Mouse (Mus musculus) Patski (cell line): Measurements from ENCODE around the gene Sptbn1. TPM values are rescaled to one million over a fixed set of nuclear protein-coding genes. Genes with fewer than 3 reads are reported as not detected.
A peak's percentile ranks its signal among the peaks of the same experiment; 100 is the strongest.

Experiments
- ATAC-seq: fragments of 100-300 bp; one replicate; pipeline ENCODE4 v1.8.0; 2021
- CTCF ChIA-PET: fragments of 350-600 bp; sonication (Branson Sonifier 250); formaldehyde crosslinking; loops from one replicate; lab custom pipeline; 2022; ENCODE audit warnings: inconsistent platforms; lab: Charles Lee
- POLR2A ChIA-PET: fragments of 350-600 bp; sonication (Branson Sonifier 250); formaldehyde crosslinking; loops from one replicate; lab custom pipeline; 2022; ENCODE audit warnings: antibody characterized with exemption, inconsistent platforms; lab: Charles Lee
- DNase-seq: peaks from one replicate; pipeline ENCODE4 v3.0.0-alpha.2; 2011; ENCODE audit warnings: low read depth, low spot score
- H3K27me3 ChIP-seq: fragments of 371-371 bp; one replicate; pipeline ENCODE4 v1.5.1; 2021
- CTCF ChIP-seq: fragments of 100-300 bp; IDR thresholded peaks from one replicate; pipeline ENCODE4 v1.5.1; 2021
- in situ Hi-C: fragments of 300-500 bp; cut with MboI; formaldehyde crosslinking; loops from 3 replicates; pipeline ENCODE4 v1.11.1; 2018; ENCODE audit warnings: low pct_unique_long_range_greater_than_20kb, mixed read lengths
- polyA plus RNA-seq: library from polyadenylated mRNA; unstranded; gene quantifications from one replicate; pipeline ENCODE4 v1.2.3, GENCODE M21; 2021

Sptbn1 gene
- 151 TPM for polyA plus RNA-seq

DNA sequence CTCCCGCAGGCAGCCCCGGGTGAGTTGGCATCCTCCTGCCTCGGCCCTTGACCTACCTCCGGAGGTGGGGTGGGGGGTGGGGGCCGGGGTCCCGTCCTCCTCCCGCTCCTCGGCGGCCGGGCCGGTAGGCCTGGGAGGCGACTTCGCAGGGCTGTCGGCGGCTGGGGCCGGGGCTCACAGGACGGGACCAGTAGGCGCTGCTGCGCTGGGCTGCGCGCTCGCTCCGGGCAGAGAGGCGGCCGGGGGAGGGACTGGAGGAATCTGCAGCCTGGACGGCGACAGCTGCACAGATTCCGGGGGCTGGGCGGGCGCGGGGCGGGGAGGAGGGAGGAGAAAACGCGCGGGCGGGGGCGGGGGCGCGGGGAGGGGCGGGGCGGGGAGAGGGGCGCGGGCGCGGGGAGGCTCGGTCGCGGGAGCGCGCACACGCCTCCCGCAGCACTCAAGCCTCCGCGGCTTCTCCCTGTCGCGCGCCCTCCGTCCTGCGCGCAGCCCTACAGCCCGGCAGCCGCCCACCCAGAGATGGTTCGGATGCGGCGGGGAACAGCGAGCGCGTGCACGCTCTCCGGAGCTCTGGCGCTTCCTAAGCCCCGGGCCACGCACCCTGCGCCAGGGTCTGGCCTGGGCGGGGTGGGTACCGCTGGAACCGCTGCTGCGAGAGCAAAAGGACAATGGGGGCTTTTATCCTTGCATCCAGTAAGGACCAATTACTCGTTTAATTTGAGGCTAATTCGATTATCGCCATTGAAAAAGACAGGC is at the start of gene Sptbn1:
TSS of gene Sptbn1 (minus strand) at position 284 of the 756 bp plus-strand sequence.
- DNase-seq (no peak), ATAC-seq (peak; percentile 91)
- in situ Hi-C loops: no loop called here
- ChIA-PET POLR2A (interaction anchor here (1.4 kb wide), 1 partner anchor 21 kb away, joined by 4 read pairs; no protein-coding TSS in a partner anchor), CTCF (interaction anchor here (1.0 to 2.1 kb wide), 2 partner anchors 30 to 61 kb away, joined by 3 to 4 read pairs; no protein-coding TSS in a partner anchor)
- no peak for TF ChIP-seq CTCF
- H3K27me3 ChIP-seq: no peaks in the 10 kb centered on the region

DNA sequence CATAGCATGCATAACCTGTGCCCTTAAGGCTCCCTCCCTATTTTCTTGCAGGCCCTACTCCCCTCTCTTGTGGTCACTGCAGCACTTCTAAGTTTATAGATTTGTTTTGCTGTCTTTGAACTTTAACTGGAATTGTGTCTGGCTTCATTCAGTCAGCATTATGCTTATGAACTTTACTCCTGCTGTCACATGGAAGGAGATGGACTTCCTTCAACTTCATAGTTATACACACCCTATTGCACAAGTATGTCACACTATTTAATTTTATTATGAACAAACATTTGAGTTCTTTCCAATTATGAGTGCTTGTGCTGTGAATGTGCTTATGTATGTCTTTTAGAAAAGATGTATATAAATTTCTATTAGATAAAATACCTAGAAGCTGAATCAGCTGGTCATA is 26.3 kb upstream of the Sptbn1 start:
- in situ Hi-C loops: no loop called here
- ATAC-seq (no peak), DNase-seq (no peak)
- H3K27me3 ChIP-seq: no peaks in the 10 kb centered on the region
- CTCF ChIA-PET: no interaction called here
- TF ChIP-seq CTCF: no peak
- POLR2A ChIA-PET: interaction anchor here (0.6 kb wide), 1 partner anchor 25 kb away, joined by 6 read pairs; no protein-coding TSS in a partner anchor

DNA sequence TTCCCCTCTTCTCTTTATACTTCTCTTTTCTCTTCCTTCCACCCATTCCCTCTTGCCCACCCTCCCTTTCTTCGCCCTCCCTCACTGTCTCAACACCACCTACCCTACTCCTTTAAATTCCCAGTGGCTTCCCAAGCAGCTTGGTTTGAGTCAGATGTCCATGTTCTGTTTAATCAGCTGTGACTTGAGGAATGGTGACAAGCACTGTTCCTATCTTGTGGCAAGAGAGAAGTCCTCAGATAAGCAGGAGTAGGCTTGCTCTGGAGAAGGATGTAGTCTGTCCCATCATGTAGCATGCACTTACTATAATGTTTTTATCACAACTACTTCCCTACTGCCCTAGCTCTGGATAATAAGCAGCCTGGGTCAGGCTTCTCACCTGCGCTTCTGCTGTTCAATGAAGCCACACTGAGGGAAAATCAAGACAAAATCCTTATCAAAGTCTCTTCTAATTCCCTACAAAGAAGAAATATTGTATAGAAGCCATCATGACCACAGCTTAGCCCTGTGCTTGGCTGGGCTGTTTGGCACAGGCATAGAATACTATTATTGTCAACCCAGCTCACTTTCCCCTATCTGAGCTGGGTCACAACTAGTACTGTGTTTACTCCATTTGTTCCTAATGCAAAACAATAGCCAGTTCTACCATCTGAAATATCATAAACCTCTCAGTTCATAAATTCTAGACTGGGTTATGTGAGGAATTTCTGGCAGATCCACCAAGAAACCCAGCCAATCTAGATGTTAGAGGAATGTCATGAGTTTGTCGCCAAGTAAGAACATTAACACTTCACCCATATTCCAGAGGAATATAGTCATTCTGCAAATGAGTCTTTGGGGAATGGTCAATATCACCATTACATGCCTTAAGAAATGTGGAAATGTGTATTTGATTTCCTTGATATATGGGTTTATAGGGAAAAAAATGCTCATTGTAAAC is 24.5 kb upstream of the Sptbn1 start:
- no peak for ATAC-seq
- ChIA-PET POLR2A (no interaction called here), CTCF (no interaction called here)
- no peak for TF ChIP-seq CTCF
- H3K27me3 ChIP-seq: no peaks in the 10 kb centered on the region
- in situ Hi-C loops: no loop called here
- no peak for DNase-seq

DNA sequence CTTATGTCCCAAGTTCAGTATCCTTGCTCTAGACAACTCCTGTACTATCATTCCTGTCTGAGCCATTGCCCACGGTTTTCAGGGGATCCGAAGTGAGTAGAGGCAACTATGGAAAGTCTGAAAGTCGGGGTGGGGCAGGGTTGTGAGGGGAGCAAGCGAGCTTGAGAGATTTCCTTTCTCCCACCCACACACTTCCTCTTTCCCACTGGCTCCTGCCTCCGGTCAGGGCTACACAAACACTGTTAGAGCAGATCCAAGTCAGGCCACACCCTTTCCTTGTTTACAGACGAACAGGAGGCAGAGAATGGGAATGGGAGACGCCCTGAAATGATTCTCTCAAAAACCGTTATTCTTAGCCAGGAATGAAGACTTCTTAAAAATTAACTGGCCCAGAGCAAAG is 23.2 kb upstream of the Sptbn1 start:
- H3K27me3 ChIP-seq: no peaks in the 10 kb centered on the region
- CTCF ChIA-PET: no interaction called here
- TF ChIP-seq CTCF: no peak
- DNase-seq: no peak
- POLR2A ChIA-PET: no interaction called here
- ATAC-seq: no peak
- in situ Hi-C loops: no loop called here

DNA sequence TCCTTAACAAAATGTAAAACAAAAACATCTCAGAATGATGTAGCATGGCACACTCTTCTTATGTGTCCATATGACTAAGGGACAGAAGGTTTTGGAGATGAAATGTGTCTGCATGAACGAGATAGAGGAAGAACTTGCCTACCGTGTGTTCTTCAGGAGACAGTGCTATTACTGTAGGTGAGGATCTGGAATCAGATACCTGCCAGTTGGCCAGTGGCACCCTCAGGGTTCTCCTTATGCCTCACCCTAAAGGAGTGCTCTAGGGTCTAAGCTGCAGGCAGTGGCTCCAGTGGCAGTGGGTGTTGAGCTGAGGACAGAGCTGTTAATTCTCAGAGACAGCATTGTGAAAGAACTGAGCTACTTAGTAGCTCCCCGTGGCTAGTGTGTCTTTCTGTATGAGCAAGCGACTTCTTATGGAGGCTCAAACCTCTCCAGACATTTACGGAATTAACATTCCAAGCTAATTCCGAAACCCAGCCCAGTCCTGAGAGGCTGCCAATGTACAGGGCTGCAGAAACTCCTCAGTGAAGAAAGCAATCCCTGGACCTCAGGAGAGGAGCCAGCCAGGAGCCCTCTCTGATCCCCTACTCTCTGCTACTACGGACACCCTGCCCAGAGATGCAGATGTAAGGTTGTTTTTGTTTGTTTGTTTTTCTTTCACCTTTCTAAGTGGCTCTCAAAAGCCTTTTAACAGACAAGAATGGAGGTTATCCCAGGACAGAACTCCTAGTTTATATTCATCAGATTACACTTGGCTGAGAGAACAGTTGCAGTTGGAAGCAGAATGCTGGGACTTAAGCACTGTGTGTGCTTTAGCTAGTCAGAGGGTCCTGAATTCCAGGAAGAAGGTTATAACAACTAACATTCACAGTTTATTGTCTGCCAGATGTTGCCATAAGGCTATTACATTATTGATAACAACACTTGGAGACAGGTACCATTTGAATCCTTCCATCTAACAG is 21.8 kb upstream of the Sptbn1 start:
- ChIA-PET CTCF (no interaction called here), POLR2A (interaction anchor here (1.6 kb wide), 1 partner anchor 21 kb away, joined by 4 read pairs; the partner anchor contains the start of gene Sptbn1)
- no peak for DNase-seq
- ATAC-seq: no peak
- TF ChIP-seq CTCF: no peak
- in situ Hi-C loops: no loop called here
- no peaks in the 10 kb centered on the region for H3K27me3 ChIP-seq

DNA sequence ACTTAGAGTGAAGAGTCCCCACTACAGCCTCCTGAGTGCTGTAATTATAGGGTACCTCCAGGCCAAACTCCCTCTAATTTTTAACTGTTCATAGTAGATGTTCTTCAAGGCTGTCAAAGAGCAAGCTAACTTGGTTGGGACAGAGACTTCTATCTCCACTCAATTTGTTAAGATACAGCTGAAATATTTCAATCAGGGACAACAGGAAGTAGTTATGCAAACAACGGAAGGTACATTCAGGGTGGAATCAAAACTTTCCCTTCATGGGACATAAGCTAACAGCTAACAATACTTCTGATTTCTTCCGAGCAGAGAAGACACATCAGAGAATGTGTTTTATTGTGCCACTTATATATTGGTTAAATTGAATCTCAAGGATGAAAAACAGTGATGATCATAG is 20.1 kb upstream of the Sptbn1 start:
- ChIA-PET POLR2A (interaction anchor here (1.6 kb wide), 1 partner anchor 20 kb away, joined by 4 read pairs; the partner anchor contains the start of gene Sptbn1), CTCF (no interaction called here)
- H3K27me3 ChIP-seq: no peaks in the 10 kb centered on the region
- TF ChIP-seq CTCF: no peak
- in situ Hi-C loops: no loop called here
- ATAC-seq (no peak), DNase-seq (no peak)

DNA sequence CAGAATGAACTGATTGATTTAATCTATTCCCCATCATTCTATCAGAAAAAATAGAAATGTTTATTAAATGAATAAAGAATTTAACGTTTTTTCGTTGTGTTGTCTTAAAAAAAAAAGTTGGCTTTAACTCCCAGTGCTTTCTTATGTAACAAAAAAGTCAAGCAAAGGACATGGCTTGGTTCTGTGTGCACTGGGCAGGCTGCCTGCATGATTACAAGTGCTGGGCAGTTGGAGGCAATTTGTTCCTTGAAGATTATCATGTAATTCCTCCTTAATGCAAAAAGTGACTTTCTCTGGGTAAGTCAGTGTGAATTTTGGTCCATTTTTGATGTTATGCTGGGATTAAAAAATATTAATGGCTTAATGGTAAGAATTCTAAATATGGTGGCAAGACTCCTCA is 15.7 kb upstream of the Sptbn1 start:
- in situ Hi-C loops: no loop called here
- DNase-seq (no peak), ATAC-seq (no peak)
- TF ChIP-seq CTCF: no peak
- POLR2A ChIA-PET: no interaction called here
- no peaks in the 10 kb centered on the region for H3K27me3 ChIP-seq
- CTCF ChIA-PET: no interaction called here

DNA sequence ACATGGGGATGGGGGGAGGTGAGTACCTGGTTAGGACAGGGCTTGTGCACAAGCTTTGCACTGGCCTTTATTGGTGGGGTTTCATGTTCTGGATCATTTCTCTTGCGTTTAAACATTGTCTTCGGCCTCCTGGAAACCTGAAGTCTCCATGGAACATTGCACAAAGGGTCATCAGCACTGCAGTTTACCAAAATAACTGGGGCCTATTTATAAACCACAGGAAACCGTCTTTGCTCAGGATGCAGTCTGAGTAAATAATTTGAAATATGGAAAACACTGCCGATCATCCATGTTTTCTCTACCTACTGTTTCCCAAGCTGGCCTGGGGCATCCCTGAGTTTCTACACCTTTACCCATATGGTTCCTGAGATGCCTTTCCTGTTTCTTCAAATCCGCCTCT is 13.1 kb upstream of the Sptbn1 start:
- TF ChIP-seq CTCF: no peak
- ChIA-PET CTCF (no interaction called here), POLR2A (no interaction called here)
- in situ Hi-C loops: no loop called here
- ATAC-seq: no peak
- DNase-seq: no peak
- no peaks in the 10 kb centered on the region for H3K27me3 ChIP-seq

DNA sequence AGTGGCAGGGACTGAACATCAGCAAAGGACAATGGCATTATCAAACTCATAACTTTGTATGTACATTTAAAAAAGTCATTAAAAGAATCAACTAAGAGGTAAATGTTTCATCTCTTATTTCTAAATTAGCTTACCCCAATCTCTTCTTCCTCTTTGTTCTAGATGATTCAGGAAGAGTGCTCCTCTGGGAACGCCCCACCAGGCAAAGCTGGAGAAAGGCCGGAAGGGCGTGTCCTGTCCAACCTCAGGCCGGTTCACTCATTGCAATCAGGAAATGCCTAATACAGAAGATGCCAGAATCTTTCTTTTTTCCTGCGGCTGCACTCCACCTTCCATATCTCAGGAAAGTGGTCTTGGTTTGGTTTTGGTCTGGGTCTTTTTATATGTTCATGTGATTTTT is 11.3 kb upstream of the Sptbn1 start:
- in situ Hi-C loops: no loop called here
- TF ChIP-seq CTCF: no peak
- no peaks in the 10 kb centered on the region for H3K27me3 ChIP-seq
- ChIA-PET CTCF (no interaction called here), POLR2A (no interaction called here)
- no peak for ATAC-seq
- no peak for DNase-seq
